Mouse (Mus musculus) intestine, embryonic 15.5 days (tissue): Measurements from ENCODE around the gene Stat3. TPM values are rescaled to one million over a fixed set of nuclear protein-coding genes. Genes with fewer than 3 reads are reported as not detected.

Experiments
- ATAC-seq: fragments of 200-750 bp; cut with Nextera tagmentation; 2 replicates; pipeline ENCODE4 v1.8.0; 2017; ENCODE audit warnings: moderate TSS enrichment, moderate library complexity
- H3K27ac ChIP-seq: fragments of 300-500 bp; sonication (generic); 2 replicates; pipeline ENCODE4 v1.5.1; 2015; ENCODE audit warnings: mild to moderate bottlenecking, inconsistent platforms
- H3K27me3 ChIP-seq: fragments of 300-500 bp; sonication (generic); replicated peaks from 2 replicates; pipeline ENCODE4 v1.6.1; 2015; ENCODE audit warnings: inconsistent platforms
- H3K36me3 ChIP-seq: fragments of 300-500 bp; sonication (generic); 2 replicates; pipeline ENCODE4 v1.6.1; 2015; ENCODE audit warnings: inconsistent platforms
- H3K4me1 ChIP-seq: fragments of 300-500 bp; sonication (generic); replicated peaks from 2 replicates; pipeline ENCODE4 v1.6.1; 2015; ENCODE audit warnings: inconsistent platforms
- H3K4me2 ChIP-seq: fragments of 300-500 bp; sonication (generic); replicated peaks from 2 replicates; pipeline ENCODE4 v1.6.1; 2015; ENCODE audit warnings: mild to moderate bottlenecking, inconsistent platforms
- H3K4me3 ChIP-seq: fragments of 300-500 bp; sonication (generic); replicated peaks from 2 replicates; pipeline ENCODE4 v1.5.1; 2015; ENCODE audit warnings: inconsistent platforms
- H3K9ac ChIP-seq: fragments of 300-500 bp; sonication (generic); 2 replicates; pipeline ENCODE4 v1.6.1; 2015; ENCODE audit warnings: inconsistent platforms
- H3K9me3 ChIP-seq: fragments of 300-500 bp; sonication (generic); 2 replicates; pipeline ENCODE4 v1.6.1; 2016; ENCODE audit warnings: inconsistent platforms
- WGBS: fragments of 180-500 bp; shearing (Covaris S2); methylation state at CpG from one replicate; pipeline ENCODE4 v1.1.7; 2015; 5-methylcytosine and 5-hydroxymethylcytosine counted together
- polyA plus RNA-seq: library from polyadenylated mRNA; unstranded; fragments of >200 nt; fragmentation: Nextera tagmentation; extraction: Ambion mirVana; gene quantifications from 2 replicates; pipeline ENCODE4 v1.2.1, GENCODE M21; 2015

Gene Stat3
- polyA plus RNA-seq, 1 experiment from 2014 or later, result 45.8 TPM

- no peak for ATAC-seq
- WGBS, result 71% methylated on average over 10 of the region's 10 CpGs
- H3K4me2 ChIP-seq, result peak overlapping the region; percentile 88
- no peak overlapping the region for H3K4me3 ChIP-seq
- 0 out of 2 replicates have a peak overlapping the region, but pooled peaks have one; percentile 11 for H3K27ac ChIP-seq
- H3K9ac ChIP-seq, result no peak overlapping the region
- H3K9me3 ChIP-seq, result no peaks in the 10 kb centered on the region
- 0 out of 2 replicates have a peak, but pooled peaks cover 3% of the 10 kb centered on the region for H3K27me3 ChIP-seq
- no peaks in the 10 kb centered on the region for H3K36me3 ChIP-seq
- peaks cover 25% of the 10 kb centered on the region for H3K4me1 ChIP-seq
Observed at GRCm38 (mm10) chr11:100971455-100971854, 32.1 kb upstream of the Stat3 start.

GRCm38 (mm10) chr11:100970557-100970937, 31.2 kb upstream of the Stat3 start, which contains the start of gene Cavin1:
Cavin1 (minus strand) TSS chr11:100970887.
- Histone ChIP-seq H3K4me3 (peak within 1 kb of the TSS; percentile 69), H3K4me2 (peak within 1 kb of the TSS; percentile 88), H3K27ac (peak within 1 kb of the TSS; percentile 91), H3K27me3 (0 out of 2 replicates have a peak, but pooled peaks cover 3% of the 10 kb centered on the region), H3K36me3 (no peaks in the 10 kb centered on the region), H3K4me1 (peaks cover 27% of the 10 kb centered on the region), H3K9ac (peak within 1 kb of the TSS; percentile 76), H3K9me3 (no peaks in the 10 kb centered on the region)
- peak; percentile 90 for ATAC-seq
- 2% methylated on average over 20 of the region's 20 CpGs for WGBS

DNA sequence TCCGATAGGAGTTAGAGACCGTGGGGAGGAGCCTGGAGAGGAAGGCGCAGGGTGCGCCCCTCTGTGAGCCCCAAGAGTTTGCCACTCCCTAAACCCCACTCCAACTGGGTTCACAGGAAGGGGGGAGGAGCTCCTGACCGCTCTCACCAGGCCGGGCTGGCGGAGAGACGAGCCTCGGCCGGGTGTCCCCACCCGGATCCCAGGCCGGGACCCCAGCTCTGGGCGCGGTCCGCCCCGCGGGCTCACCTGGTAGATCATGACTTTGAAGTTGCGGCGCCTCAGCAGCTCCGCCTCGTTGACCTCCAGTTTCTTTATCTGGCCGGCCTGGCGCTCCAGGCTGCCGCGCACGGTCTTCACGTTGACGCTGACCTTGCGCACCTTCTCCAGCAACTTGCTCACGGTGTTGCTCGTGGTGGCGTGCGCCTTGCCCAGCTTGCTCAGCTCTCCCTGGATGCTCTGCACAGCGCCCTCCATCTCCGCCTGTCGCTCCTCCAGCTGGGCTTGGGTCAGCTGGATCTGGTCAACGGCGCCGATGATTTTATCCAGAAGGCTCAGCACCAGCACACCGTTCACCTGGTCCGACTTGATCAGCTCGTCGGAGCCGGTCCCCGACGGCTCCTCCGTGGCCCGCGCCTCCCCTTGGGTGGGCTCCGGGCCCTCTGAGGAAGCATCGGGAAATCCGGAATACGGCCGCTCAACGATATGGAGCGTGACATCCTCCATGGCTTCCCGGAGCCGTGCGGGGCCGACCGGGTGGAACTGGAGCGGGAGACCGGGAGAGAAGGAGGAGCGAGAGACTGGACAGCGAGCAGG, 30.6 kb upstream of the Stat3 start:
- H3K36me3 ChIP-seq, result no peaks in the 10 kb centered on the region
- H3K4me3 ChIP-seq, result peak overlapping the region; percentile 69
- peak; percentile 75 for ATAC-seq
- H3K4me2 ChIP-seq, result peak overlapping the region; percentile 88
- no peaks in the 10 kb centered on the region for H3K9me3 ChIP-seq
- peak overlapping the region; percentile 91 for H3K27ac ChIP-seq
- under 1% methylated on average over 65 of the region's 65 CpGs for WGBS
- 0 out of 2 replicates have a peak, but pooled peaks cover 3% of the 10 kb centered on the region for H3K27me3 ChIP-seq
- H3K4me1 ChIP-seq, result peaks cover 27% of the 10 kb centered on the region
- H3K9ac ChIP-seq, result peak overlapping the region; percentile 76

DNA sequence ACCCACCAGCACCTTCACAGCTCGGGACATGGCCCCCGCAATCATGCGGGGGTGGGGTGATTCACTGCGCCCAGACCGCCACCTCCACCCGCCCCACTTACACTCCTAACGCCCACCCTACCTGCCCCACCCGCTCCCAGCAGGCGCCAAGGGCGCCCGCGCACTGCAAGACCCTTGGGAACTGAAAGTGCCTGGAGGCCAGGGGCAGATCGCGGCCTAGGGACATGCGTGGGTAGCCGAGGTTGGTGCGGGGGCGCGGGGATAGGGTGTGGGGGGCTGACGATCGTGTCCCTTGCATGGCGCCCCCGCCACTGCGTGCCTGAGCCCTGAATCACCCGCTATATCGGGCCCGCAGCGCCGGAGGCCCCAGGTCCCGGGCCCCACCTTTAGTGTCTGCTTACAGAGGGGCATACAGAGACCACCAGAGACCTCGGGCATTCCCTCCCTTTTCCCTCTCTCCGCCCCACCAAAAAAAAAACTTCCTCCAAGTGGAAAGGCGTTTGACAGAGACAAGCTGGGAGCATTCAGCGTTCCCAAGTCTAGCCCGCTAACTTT, 29.9 kb upstream of the Stat3 start:
- Histone ChIP-seq H3K9me3 (no peaks in the 10 kb centered on the region), H3K27me3 (0 out of 2 replicates have a peak, but pooled peaks cover 3% of the 10 kb centered on the region), H3K27ac (peak overlapping the region; percentile 91), H3K36me3 (no peaks in the 10 kb centered on the region), H3K4me2 (peak overlapping the region; percentile 88), H3K4me3 (peak overlapping the region; percentile 69), H3K9ac (peak overlapping the region; percentile 76), H3K4me1 (peaks cover 26% of the 10 kb centered on the region)
- 4% methylated on average over 35 of the region's 35 CpGs for WGBS
- ATAC-seq, result peak; percentile 16; the same call in 1 of the 2 replicates

DNA sequence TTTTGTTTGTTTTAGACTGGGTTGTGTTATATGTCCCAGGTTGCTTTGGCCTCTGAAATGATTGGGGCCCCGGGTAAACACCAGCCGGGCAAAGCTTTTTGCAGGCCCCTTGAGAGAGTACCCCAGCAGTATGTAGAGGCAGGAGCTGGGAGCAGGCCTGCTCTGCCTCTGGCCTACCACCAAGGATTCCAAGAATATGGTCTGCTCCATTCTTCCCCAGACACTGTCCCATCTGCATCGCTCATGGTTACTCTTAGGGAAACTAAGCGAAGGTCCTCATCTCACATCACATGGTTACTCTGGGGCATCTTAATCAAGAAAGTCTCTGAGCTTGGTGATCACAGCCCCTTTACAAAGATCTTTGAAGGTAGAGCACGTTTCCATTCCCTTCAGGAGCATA, 29.2 kb upstream of the Stat3 start:
- H3K27me3 ChIP-seq, result 0 out of 2 replicates have a peak, but pooled peaks cover 3% of the 10 kb centered on the region
- no peak overlapping the region for H3K27ac ChIP-seq
- peak overlapping the region; percentile 76 for H3K9ac ChIP-seq
- H3K9me3 ChIP-seq, result no peaks in the 10 kb centered on the region
- peak overlapping the region; percentile 69 for H3K4me3 ChIP-seq
- H3K4me2 ChIP-seq, result peak overlapping the region; percentile 88
- peaks cover 33% of the 10 kb centered on the region for H3K4me1 ChIP-seq
- ATAC-seq, result no peak
- 63% methylated on average over 5 of the region's 5 CpGs for WGBS
- H3K36me3 ChIP-seq, result no peaks in the 10 kb centered on the region

DNA sequence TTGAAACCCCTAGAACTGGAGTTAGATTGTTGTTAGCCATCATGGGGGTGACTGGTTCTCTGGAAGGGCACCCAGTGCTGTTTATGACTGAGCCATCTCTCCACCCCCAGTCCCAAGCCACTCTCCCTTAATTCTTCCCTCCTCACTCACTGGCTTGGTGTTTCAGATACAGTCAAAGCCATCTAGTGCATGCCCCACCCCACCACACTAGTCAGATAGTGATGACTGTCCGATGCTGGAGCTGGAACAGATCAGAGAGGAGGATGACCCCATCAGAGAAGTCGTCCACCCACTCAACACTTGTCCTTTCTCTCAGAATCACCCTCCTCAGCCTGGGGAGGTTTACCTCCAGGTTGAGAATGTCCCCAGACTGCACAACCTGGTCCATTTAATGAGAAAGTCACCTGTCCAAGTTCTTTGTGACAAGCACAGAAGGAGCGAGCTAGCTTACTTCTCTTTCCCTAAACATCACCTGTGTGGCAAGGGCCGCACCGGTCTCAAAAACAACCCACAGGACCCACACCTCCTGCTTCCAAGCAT, 28.6 kb upstream of the Stat3 start:
- Histone ChIP-seq H3K4me1 (peaks cover 36% of the 10 kb centered on the region), H3K4me2 (peak overlapping the region; percentile 88), H3K9me3 (no peaks in the 10 kb centered on the region), H3K27me3 (0 out of 2 replicates have a peak, but pooled peaks cover 3% of the 10 kb centered on the region), H3K27ac (no peak overlapping the region), H3K36me3 (no peaks in the 10 kb centered on the region), H3K9ac (0 out of 2 replicates have a peak overlapping the region, but pooled peaks have one; percentile 1), H3K4me3 (peak overlapping the region; percentile 69)
- WGBS, result 83% methylated on average over 5 of the region's 5 CpGs
- ATAC-seq, result no peak

GRCm38 (mm10) chr11:100967376-100967775, 28.0 kb upstream of the Stat3 start:
- WGBS, result 56% methylated on average over 5 of the region's 5 CpGs
- Histone ChIP-seq H3K9ac (no peak overlapping the region), H3K27me3 (0 out of 2 replicates have a peak, but pooled peaks cover 3% of the 10 kb centered on the region), H3K4me2 (peak overlapping the region; percentile 88), H3K4me1 (peaks cover 41% of the 10 kb centered on the region), H3K36me3 (no peaks in the 10 kb centered on the region), H3K9me3 (no peaks in the 10 kb centered on the region), H3K27ac (no peak overlapping the region), H3K4me3 (peak overlapping the region; percentile 69; the same call in 1 of the 2 replicates)
- ATAC-seq, result no peak

DNA sequence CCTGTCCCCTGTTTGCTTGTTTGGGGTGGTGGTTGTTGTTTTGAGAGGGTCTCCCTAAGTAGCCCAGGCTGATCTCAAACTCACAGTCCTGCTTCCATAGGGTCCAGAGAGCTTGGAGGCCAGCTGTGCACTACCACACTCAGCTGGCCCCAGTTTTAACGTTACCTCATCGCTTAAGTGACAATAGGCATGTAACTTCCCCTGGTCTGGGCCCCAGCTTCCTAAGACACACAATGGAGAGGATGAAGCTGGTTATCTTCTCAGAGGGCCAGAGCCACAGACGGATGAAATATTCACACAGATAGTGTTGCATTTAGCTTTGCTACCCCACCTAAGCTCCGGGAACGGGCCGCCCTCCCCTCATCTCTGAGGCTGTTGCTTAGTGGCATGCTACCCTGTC, 26.4 kb upstream of the Stat3 start:
- H3K27me3 ChIP-seq, result no peaks in the 10 kb centered on the region
- H3K27ac ChIP-seq, result no peak overlapping the region
- peaks cover 37% of the 10 kb centered on the region for H3K4me1 ChIP-seq
- no peak for ATAC-seq
- H3K9me3 ChIP-seq, result no peaks in the 10 kb centered on the region
- H3K36me3 ChIP-seq, result no peaks in the 10 kb centered on the region
- no peak overlapping the region for H3K4me3 ChIP-seq
- no peak overlapping the region for H3K4me2 ChIP-seq
- no peak overlapping the region for H3K9ac ChIP-seq
- 75% methylated on average over 6 of the region's 6 CpGs for WGBS

- ATAC-seq, result no peak
- H3K27ac ChIP-seq, result no peak overlapping the region
- H3K4me1 ChIP-seq, result peaks cover 44% of the 10 kb centered on the region
- H3K36me3 ChIP-seq, result no peaks in the 10 kb centered on the region
- H3K4me2 ChIP-seq, result no peak overlapping the region
- H3K9ac ChIP-seq, result no peak overlapping the region
- no peaks in the 10 kb centered on the region for H3K9me3 ChIP-seq
- H3K27me3 ChIP-seq, result no peaks in the 10 kb centered on the region
- 87% methylated on average over 6 of the region's 6 CpGs for WGBS
- no peak overlapping the region for H3K4me3 ChIP-seq
Observed at GRCm38 (mm10) chr11:100964901-100965542, 25.7 kb upstream of the Stat3 start.

- no peak overlapping the region for H3K9ac ChIP-seq
- no peak overlapping the region for H3K4me2 ChIP-seq
- WGBS, result 84% methylated on average over 7 of the region's 7 CpGs
- no peak for ATAC-seq
- no peak overlapping the region for H3K4me3 ChIP-seq
- peaks cover under 1% of the 10 kb centered on the region; the same call in 1 of the 2 replicates for H3K27me3 ChIP-seq
- peaks cover 48% of the 10 kb centered on the region for H3K4me1 ChIP-seq
- H3K27ac ChIP-seq, result 0 out of 2 replicates have a peak overlapping the region, but pooled peaks have one; percentile 8
- no peaks in the 10 kb centered on the region for H3K36me3 ChIP-seq
- no peaks in the 10 kb centered on the region for H3K9me3 ChIP-seq
Observed at GRCm38 (mm10) chr11:100964180-100964579, 24.8 kb upstream of the Stat3 start.

GRCm38 (mm10) chr11:100963647-100964046, 24.3 kb upstream of the Stat3 start:
- H3K27me3 ChIP-seq, result peaks cover 6% of the 10 kb centered on the region
- H3K27ac ChIP-seq, result peak overlapping the region; percentile 8; the same call in 1 of the 2 replicates
- H3K9ac ChIP-seq, result no peak overlapping the region
- ATAC-seq, result no peak
- 73% methylated on average over 9 of the region's 9 CpGs for WGBS
- no peaks in the 10 kb centered on the region for H3K36me3 ChIP-seq
- peaks cover 52% of the 10 kb centered on the region for H3K4me1 ChIP-seq
- H3K9me3 ChIP-seq, result no peaks in the 10 kb centered on the region
- H3K4me3 ChIP-seq, result no peak overlapping the region
- H3K4me2 ChIP-seq, result no peak overlapping the region
